Mouse (Mus musculus): ENCODE measurements around the gene Ahnak2. TPM values are rescaled to one million over a fixed set of nuclear protein-coding genes. Genes with fewer than 3 reads are reported as not detected.
"Not testable (repeated sequence)": the region's sequence is repeated elsewhere in the genome, so short reads cannot be mapped to it uniquely, and the experiment has no call there.

Ahnak2 gene
- polyA plus RNA-seq, 2 experiments: 2.5 to 3.3 TPM

GRCm38 (mm10) chr12:112821216-112821615 lies 18.8 kb upstream of the Ahnak2 start:
- no peak overlapping the region for H3K9ac ChIP-seq (ENCODE audit: low read depth, low read length, severe bottlenecking)
- H3K4me1 ChIP-seq (ENCODE audit: control insufficient read depth, insufficient read depth, low read length): peaks cover 5% of the 10 kb centered on the region; the same call in 1 of the 2 replicates
- WGBS: 83% methylated on average over 1 of the region's 1 CpGs
- H3K27me3 ChIP-seq (ENCODE audit: control insufficient read depth, insufficient read depth, low read length): no peaks in the 10 kb centered on the region
- no peak overlapping the region for H3K27ac ChIP-seq (replicated peaks; ENCODE audit: low read depth, low read length)
- TF ChIP-seq POLR2A (IDR thresholded peaks at IDR 0.05; ENCODE audit: borderline replicate concordance, extremely low read depth, insufficient read depth, insufficient read length): no peak
- no peaks in the 10 kb centered on the region for H3K9me3 ChIP-seq (ENCODE audit: control insufficient read depth, low read length)
- peaks cover 79% of the 10 kb centered on the region for H3K36me3 ChIP-seq (ENCODE audit: control insufficient read depth, insufficient read depth, low read length)
- no peak overlapping the region for H3K4me2 ChIP-seq (replicated peaks; ENCODE audit: low read depth, low read length, severe bottlenecking)
- H3K4me3 ChIP-seq (replicated peaks; ENCODE audit: low read length): no peak overlapping the region
- ATAC-seq (ENCODE audit: low FRiP score, low read depth): no peak
- no peak for DNase-seq (ENCODE audit: low spot score)

GRCm38 (mm10) chr12:112820401-112820999 lies 18.0 kb upstream of the Ahnak2 start:
- WGBS: 85% methylated on average over 12 of the region's 12 CpGs
- H3K9ac ChIP-seq (ENCODE audit: low read depth, low read length, severe bottlenecking): no peak overlapping the region
- no peak for TF ChIP-seq POLR2A (IDR thresholded peaks at IDR 0.05; ENCODE audit: borderline replicate concordance, extremely low read depth, insufficient read depth, insufficient read length)
- no peaks in the 10 kb centered on the region for H3K27me3 ChIP-seq (ENCODE audit: control insufficient read depth, insufficient read depth, low read length)
- no peak overlapping the region for H3K4me3 ChIP-seq (replicated peaks; ENCODE audit: low read length)
- no peaks in the 10 kb centered on the region for H3K9me3 ChIP-seq (ENCODE audit: control insufficient read depth, low read length)
- H3K36me3 ChIP-seq (ENCODE audit: control insufficient read depth, insufficient read depth, low read length): peaks cover 79% of the 10 kb centered on the region
- DNase-seq (ENCODE audit: low spot score) (no peak), ATAC-seq (ENCODE audit: low FRiP score, low read depth) (no peak)
- H3K4me1 ChIP-seq (ENCODE audit: control insufficient read depth, insufficient read depth, low read length): no peaks in the 10 kb centered on the region
- no peak overlapping the region for H3K4me2 ChIP-seq (replicated peaks; ENCODE audit: low read depth, low read length, severe bottlenecking)
- H3K27ac ChIP-seq (replicated peaks; ENCODE audit: low read depth, low read length): no peak overlapping the region

- no peak overlapping the region for H3K27ac ChIP-seq (replicated peaks; ENCODE audit: low read depth, low read length)
- H3K4me2 ChIP-seq (replicated peaks; ENCODE audit: low read depth, low read length, severe bottlenecking): no peak overlapping the region
- H3K9ac ChIP-seq (ENCODE audit: low read depth, low read length, severe bottlenecking): no peak overlapping the region
- H3K9me3 ChIP-seq (ENCODE audit: control insufficient read depth, low read length): no peaks in the 10 kb centered on the region
- no peak for TF ChIP-seq POLR2A (IDR thresholded peaks at IDR 0.05; ENCODE audit: borderline replicate concordance, extremely low read depth, insufficient read depth, insufficient read length)
- no peak overlapping the region for H3K4me3 ChIP-seq (replicated peaks; ENCODE audit: low read length)
- no peaks in the 10 kb centered on the region for H3K4me1 ChIP-seq (ENCODE audit: control insufficient read depth, insufficient read depth, low read length)
- ATAC-seq (ENCODE audit: low FRiP score, low read depth) (no peak), DNase-seq (ENCODE audit: low spot score) (no peak)
- WGBS: 92% methylated on average over 8 of the region's 8 CpGs
- H3K36me3 ChIP-seq (ENCODE audit: control insufficient read depth, insufficient read depth, low read length): peaks cover 75% of the 10 kb centered on the region
- H3K27me3 ChIP-seq (ENCODE audit: control insufficient read depth, insufficient read depth, low read length): no peaks in the 10 kb centered on the region
These were observed 16.7 kb upstream of the Ahnak2 start for GRCm38 (mm10) chr12:112819057-112819662.

GRCm38 (mm10) chr12:112816866-112817265 lies 14.4 kb upstream of the Ahnak2 start:
- H3K27ac ChIP-seq (replicated peaks; ENCODE audit: low read depth, low read length); ATAC-seq (ENCODE audit: low FRiP score, low read depth); H3K27me3 ChIP-seq (ENCODE audit: control insufficient read depth, insufficient read depth, low read length); H3K4me3 ChIP-seq (replicated peaks; ENCODE audit: low read length); DNase-seq (ENCODE audit: low spot score); H3K4me1 ChIP-seq (ENCODE audit: control insufficient read depth, insufficient read depth, low read length); H3K9ac ChIP-seq (ENCODE audit: low read depth, low read length, severe bottlenecking); H3K4me2 ChIP-seq (replicated peaks; ENCODE audit: low read depth, low read length, severe bottlenecking); H3K9me3 ChIP-seq (ENCODE audit: control insufficient read depth, low read length): not testable (repeated sequence)
- H3K36me3 ChIP-seq (ENCODE audit: control insufficient read depth, insufficient read depth, low read length): peaks cover 60% of the 10 kb centered on the region
- 85% methylated on average over 7 of the region's 7 CpGs for WGBS

GRCm38 (mm10) chr12:112816294-112816693 lies 13.8 kb upstream of the Ahnak2 start:
- Histone ChIP-seq H3K4me1 (ENCODE audit: control insufficient read depth, insufficient read depth, low read length) (no peaks in the 10 kb centered on the region), H3K27me3 (ENCODE audit: control insufficient read depth, insufficient read depth, low read length) (no peaks in the 10 kb centered on the region), H3K4me2 (replicated peaks; ENCODE audit: low read depth, low read length, severe bottlenecking) (no peak overlapping the region), H3K9me3 (ENCODE audit: control insufficient read depth, low read length) (no peaks in the 10 kb centered on the region), H3K27ac (replicated peaks; ENCODE audit: low read depth, low read length) (no peak overlapping the region), H3K9ac (ENCODE audit: low read depth, low read length, severe bottlenecking) (no peak overlapping the region), H3K36me3 (ENCODE audit: control insufficient read depth, insufficient read depth, low read length) (peaks cover 54% of the 10 kb centered on the region), H3K4me3 (replicated peaks; ENCODE audit: low read length) (no peak overlapping the region)
- DNase-seq (ENCODE audit: low spot score): peak; percentile 70
- WGBS: 55% methylated on average over 4 of the region's 4 CpGs
- ATAC-seq (ENCODE audit: low FRiP score, low read depth): no peak
- TF ChIP-seq POLR2A (IDR thresholded peaks at IDR 0.05; ENCODE audit: borderline replicate concordance, extremely low read depth, insufficient read depth, insufficient read length): no peak
